Mouse (Mus musculus) c-Kit-positive CD71-negative TER-119-negative erythroid progenitor cells, embryonic 14.5 days (primary cell): Measurements from ENCODE around the gene Tspan4.

Source experiments
- DNase-seq: peaks from one replicate; pipeline ENCODE4 v3.0.0-alpha.2; 2013; ENCODE audit warnings: low read depth

Tspan4 gene

GRCm38 (mm10) chr7:141475011-141475804 is at the start of gene Tspan4, which contains the start of gene Polr2l:
Tspan4 (plus strand) TSS chr7:141475240.
Polr2l (minus strand) TSS chr7:141475132.
- DNase-seq = peak; percentile 68

GRCm38 (mm10) chr7:141426948-141427730 is 47.9 kb upstream of the Tspan4 start:
- DNase-seq = no peak

- DNase-seq = no peak
Observed at GRCm38 (mm10) chr7:141428701-141429100, 46.3 kb upstream of the Tspan4 start.

GRCm38 (mm10) chr7:141429310-141429709 is 45.7 kb upstream of the Tspan4 start, which contains the start of gene Cend1:
Cend1 (minus strand) TSS chr7:141429491.
- no peak for DNase-seq

- DNase-seq = no peak
Observed at GRCm38 (mm10) chr7:141429840-141430584, 45.0 kb upstream of the Tspan4 start.

GRCm38 (mm10) chr7:141430585-141431240 is 44.3 kb upstream of the Tspan4 start:
- no peak for DNase-seq

GRCm38 (mm10) chr7:141431434-141432185 is 43.4 kb upstream of the Tspan4 start:
- no peak for DNase-seq

GRCm38 (mm10) chr7:141432186-141432611 is 42.8 kb upstream of the Tspan4 start:
- DNase-seq = no peak

DNA sequence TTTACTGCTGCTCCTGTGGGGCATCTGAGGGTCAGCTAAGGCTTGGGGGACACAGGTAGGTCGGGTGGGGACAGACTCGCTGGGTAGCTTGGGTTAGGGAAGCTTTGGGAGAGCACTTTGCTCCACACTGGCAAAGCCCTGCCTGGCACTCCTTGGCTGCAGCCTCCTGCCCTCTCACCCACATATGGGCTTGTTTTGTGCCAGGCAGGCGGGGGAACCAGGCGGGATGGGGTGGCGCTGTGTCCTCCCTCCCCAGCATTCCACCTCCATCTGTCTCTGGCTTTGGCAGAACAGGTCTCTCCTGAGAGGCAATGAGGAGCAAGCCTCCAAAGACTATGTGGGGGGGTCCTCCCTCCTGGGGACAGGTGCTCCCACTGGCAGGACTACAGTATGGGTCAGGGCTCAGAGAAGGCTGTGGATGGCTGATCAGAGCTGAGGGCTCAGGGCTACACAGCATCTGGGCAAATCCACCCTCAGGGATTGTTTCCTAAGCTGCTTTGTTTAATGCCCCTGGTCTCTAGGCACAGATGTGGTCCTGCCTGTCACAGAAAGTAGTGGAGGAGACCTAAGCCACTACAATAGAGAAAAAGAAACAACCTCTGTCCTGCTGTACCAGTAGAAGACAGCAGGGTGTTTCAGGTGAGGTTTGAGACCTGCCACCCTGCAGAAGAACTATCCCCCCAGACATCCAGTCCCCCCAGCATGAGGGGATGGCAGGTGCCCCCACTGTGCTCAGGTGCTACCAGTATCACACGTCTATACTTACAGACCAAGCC is 42.1 kb upstream of the Tspan4 start:
- no peak for DNase-seq

DNA sequence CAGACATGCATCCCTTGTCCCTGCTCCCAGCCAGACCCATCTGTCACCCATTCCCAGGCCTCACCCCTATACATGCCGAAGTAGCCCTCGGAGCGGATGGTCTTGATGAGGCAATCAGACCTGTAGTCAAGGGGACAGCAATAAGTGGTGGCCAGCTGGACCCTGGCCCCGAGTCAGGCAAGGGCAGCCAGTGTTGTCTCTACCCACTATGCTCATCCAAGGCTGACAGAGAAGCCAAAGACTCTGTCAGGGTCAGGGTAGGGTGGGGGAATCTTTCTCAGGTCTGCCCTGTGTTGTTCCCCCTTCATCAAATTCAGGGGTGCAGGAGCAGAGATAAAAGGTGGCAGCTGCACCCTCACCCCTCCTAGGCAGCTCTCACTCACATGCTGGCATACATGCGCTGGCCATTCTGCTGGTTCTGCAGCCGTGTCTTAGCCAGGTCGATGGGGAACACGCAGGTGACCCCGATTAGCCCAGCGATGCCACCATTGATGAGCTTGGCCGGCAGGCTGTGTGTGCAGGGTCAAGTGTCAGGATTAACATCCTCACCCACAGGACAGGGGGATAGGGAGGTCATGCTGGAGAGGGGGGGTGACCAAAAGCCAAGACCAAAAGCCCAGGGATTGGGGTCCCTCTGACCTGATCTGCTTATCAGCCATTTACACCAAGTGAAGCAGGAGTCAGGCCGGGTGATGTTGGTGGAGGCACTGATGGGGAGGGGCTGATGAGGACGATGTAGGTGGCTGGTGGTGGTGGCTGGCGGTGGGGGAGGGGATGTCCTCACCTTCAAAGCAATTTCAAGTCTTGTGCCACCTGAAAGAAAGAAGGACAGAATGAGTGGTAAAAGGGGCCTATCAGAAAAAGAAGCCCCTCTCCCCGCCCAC is 41.3 kb upstream of the Tspan4 start:
- no peak for DNase-seq

DNA sequence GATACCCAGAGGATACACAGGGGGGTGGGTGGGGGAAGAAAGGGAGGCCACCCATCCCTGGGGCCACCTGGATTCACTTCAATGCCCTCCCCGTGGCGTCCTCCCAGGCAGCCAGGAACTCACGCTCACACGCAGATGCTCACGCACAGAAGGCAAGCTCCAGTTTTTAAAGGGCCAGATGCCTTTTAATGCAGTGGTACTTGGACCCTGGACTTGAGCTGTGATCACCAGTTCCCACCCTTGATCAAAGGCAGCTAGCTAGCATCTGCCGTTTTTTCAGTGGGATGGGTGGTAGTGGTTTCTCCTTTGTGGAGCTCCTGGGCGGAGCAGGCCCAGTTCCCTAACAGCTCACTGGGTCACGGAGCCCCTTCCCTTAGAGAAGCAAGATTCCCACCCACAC is 40.6 kb upstream of the Tspan4 start:
- no peak for DNase-seq

DNA sequence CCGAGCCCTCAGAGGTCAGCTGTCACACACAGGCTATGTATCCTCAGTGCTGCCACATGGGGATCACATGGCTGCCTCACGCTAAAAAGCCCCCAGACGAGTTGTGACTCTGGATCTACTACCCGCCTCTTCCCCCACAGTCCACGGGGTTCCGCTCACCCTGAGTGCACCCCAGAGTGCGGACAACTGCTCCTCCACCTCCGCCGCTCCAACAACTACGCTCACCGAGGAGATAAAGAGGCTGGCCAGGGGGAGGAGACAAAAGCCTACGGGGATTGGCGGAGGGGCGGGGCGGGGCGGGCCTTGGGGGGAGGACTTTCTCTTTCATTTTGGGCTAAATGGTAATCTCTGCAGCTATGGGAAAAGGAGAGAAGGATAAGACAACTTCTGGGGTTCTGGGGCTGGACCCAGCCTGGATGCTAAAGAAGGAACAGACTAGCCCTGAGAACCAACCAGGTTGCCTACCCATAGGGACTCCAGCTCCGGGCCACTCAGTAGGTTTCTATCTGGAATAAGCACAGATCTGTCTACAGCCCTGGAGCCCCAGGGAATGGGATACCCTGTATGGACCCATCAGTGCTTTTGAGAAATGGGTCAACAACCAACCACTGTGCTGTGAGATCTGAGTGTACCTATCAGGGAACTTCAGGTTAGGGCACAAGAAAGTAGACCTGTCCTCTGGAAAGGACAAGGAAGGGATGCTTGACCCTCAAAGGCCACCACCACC is 39.7 kb upstream of the Tspan4 start:
- peak; percentile 56 for DNase-seq

- DNase-seq = no peak
Observed at GRCm38 (mm10) chr7:141435856-141436522, 39.1 kb upstream of the Tspan4 start.

GRCm38 (mm10) chr7:141436523-141436892 is 38.5 kb upstream of the Tspan4 start:
- DNase-seq = no peak

GRCm38 (mm10) chr7:141437178-141438120 is 37.6 kb upstream of the Tspan4 start, which contains the start of gene Slc25a22:
Slc25a22 (minus strand) TSS chr7:141437892.
- no peak for DNase-seq

DNA sequence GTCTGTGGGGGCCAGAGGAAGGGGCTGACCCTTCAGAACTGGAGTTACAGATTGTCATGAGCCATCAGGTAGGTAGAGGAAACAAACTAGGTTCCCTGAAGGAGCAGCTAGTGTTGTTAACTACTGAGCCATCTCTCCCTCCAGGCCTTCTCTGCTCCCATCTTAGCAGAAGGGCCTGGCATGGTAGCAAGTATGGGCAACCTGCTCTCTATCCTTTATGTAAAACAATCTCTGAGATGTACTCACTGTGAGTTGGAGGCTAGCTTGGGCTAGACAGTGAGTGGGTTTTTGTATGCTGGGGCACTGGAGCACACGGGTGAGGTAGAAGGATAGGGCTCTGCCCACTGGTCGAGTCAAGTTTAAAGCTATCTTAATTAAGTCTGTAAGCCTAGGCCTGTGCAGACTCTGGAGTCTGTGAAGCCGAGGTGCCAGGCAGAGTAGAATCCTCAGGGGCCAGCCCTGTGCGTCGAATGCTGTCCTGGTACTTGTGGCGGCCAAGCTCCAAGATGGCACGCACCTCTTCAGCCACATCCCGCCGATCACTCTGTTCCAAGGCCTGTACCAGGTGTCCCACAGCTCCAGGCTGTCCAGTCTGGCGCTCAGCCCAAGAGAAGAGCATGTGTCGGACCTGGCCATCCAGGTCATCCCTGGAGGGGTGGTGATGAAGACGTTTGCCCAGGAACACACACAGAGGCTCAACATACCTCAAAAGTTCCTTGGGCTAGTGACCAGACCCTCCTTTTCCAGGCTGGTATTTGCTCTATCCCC is 36.7 kb upstream of the Tspan4 start:
- no peak for DNase-seq
